Mouse (Mus musculus): Measurements from ENCODE around the gene Gm10799. TPM values are rescaled to one million over a fixed set of nuclear protein-coding genes. Genes with fewer than 3 reads are reported as not detected.
"Not testable (repeated sequence)": the region's sequence is repeated elsewhere in the genome, so short reads cannot be mapped to it uniquely, and the experiment has no call there.

Gm10799 gene
- not detected for total RNA-seq (2021)
- long read RNA-seq, experiment 1 = 0 reads
- long read RNA-seq, experiment 2 = 0 reads

DNA sequence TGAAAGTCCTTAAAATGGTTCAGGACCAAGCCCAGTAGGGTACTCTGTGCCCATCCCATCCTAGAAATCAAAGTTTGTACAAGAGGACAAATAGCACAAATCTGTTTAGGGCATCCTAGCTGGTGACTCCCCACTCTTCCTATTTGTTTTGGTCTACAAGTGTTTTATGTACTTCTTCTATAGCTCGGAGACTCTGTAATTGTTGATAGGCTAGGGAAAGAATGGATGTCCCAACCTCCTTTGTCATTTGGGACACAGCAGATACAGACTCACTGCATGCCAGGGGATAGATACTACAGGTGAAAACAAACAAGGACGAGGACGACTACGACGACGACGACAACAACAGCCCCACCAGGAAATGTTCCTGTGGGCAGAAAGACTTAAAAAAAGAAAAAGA, at the start of gene Gm10799:
Gene Gm10799, minus strand, starts transcription at position 101 of the 400 bp plus-strand sequence.
- not testable (repeated sequence) for DNase-seq (ENCODE audit: low spot score)

DNA sequence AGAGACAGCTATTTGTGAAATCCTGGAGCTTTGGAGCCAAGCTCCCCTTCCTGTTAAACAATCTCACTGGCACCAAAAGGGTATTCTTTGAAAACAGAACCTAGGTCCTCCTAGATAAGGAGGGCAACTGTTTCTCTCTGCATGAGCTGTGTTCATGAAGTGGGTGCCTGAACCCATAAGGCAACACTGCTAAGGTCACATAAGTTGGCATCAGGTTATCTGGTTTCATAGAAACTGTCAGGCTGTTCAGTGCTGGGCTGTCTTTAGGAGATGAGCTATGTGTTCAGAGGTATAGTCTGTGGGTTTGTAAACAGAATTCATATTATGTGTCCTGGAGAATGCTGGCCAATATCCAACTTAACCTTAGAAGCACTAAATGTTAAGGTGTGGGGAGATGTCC, 48.8 kb upstream of the Gm10799 start:
- DNase-seq (ENCODE audit: low spot score) = not testable (repeated sequence)

DNA sequence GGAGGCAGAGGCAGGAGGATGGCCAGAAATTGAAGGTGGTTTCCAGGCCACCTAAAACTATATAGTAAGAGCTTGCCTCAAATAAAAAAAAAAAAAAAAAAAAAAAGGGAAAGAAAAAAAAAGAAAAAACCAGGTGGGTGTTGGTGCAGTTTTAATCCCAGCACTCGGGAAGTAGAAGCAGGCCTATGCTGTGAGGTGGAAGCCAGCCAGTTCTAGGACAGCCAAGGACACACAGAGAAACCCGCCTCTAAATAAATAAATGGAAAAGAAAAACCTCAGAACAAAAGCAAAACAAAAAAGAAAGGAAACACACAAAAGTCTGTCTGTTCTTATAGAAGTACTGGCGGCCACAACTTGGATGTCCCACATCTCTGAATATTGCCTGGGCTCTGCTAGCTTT, 46.5 kb upstream of the Gm10799 start:
- DNase-seq (ENCODE audit: low spot score) = no peak

DNA sequence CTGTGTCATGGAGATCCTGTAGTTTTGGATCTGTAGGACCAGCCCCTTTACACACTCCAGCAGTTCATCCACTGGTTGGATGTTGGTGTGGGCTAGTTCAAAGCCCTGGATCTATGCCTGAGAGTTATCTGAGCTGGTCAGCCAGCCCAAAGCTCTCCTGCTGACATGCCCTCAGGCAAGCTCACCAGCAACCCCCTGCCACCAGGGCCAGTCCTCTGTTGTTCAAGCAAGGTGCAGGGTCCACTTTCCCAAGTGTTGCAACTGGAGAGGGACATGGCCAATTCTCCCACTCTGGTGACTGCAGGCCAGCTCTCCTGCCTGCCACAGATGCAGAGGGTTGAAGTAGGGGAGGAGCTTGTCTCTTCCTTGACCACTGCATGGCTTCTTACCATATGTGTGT, 45.2 kb upstream of the Gm10799 start:
- DNase-seq (ENCODE audit: low spot score) = not testable (repeated sequence)

DNA sequence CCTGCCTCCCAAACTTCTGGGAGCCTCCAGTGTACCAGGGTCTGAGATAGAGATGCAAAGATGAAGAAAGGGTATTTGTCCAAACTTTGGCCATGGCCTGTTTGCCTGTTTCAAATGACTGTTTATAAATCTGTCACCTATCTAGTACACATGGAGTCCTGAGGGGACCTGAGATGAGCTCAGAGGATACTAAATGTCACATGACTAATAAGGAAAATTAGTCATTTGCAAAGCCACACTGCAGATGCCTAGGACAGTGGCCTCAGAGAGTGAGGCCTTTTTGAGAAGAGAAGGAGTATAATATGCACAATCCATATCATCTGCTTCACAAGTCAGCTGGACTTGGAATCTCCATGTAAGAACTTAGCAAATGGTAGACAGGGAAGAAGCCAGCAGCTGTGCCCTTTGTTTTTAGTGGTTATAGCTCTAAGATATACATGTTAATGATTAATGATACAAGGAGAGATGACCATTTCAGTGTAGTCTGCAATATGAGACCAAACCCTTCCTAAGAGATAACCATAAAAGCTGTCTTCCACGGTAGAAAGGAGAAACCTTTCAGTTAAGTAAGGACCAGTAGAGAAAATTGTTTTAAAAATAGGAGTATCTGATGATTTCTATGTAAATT, 42.9 kb upstream of the Gm10799 start:
- not testable (repeated sequence) for DNase-seq (ENCODE audit: low spot score)

DNA sequence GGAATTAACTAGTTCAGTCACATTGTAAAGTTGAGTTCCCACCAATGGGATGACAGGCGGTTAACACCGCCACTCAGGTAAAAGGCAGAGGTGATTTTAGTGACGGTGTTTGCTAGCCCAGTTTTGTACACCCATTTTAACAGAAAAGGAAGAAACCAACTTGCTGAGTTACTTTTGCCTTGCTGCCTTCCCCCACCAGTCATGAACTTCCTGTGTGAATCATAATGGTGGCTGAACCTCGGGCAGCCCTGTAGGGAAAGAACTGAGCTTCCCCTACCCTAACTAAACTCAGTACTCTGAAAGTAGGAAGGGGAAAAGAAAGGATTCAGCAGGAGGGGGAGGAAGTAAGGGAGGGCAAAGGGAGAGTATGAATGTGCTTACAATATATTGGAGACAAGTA, 41.7 kb upstream of the Gm10799 start:
- DNase-seq (ENCODE audit: low spot score) = no peak

DNA sequence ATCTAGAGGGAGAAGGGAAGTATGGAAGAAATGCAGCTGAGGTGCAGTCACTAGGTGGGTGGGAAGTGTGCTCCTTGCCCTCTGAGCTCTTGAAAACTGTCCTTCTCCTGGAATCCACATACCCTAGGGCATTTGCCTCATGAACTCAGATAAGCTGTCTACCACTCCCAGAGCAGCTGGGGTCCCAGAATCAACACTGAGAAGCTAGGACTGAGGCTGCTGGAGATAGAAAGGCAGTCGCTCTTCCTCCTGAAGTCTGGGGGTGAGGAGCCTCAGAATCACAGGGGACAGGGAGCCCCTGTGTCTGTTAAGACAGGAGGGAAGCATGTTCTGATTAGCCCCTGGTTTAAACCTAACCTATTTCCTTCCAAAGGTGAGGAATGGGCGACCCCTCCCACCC, 41.2 kb upstream of the Gm10799 start:
- no peak for DNase-seq (ENCODE audit: low spot score)

DNA sequence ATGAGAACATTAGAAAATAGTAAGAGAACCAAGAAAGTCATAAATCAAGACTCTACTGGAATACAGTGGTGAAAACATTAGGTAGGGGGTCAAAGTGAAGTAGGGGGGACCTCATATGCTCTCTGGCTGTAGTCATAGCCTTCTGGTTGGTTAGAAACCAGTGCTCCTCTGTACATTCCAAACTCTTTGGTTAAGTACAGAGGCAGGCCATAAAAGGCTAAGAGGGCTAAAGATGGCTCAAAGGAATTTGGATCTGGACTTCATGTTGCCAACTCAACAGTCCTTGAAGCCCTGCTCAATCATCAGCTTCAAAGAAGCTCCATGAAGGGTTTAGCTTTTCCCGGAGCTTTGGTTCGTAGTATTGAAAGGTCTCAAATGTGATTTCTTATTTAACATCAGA, 40.7 kb upstream of the Gm10799 start:
- DNase-seq (ENCODE audit: low spot score) = not testable (repeated sequence)

DNA sequence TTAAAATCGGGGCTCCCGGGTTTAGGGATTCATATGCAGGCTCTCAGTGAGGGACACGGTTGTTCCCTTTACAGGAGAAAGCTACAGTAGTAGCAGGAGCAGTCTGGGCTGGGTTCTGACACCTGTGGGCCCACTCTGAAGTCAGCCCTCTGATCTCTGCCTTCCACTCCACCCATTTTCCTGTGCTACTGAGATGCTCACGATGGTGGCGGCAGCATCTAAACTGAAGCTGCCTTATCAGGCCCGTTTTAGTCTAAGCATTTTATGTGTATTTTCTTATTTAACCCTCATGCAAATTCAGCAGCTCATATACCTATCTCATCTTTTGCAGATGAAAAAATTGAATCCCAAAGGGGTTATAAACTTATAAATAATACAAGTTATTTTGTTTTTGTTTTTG, 36.5 kb upstream of the Gm10799 start:
- no peak for DNase-seq (ENCODE audit: low spot score)

DNA sequence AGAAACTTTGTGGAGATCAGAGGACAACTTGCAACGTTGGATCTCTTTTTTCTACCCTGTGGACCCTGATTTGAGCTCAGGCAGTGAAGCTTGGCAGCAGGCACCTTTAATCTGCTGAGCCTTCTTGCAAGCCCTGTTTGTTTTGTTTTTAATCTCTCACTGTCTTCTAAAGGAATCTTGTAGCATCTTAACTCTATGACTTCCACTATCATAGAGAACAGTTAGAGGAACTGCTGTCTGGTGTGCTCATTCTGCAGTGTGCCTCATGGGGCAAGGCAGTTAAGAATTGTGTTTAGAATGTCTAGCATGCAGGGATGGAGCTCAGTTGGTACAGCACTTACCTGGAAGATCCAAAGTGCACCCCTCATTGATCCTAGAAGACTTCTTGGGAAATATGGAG, 31.6 kb upstream of the Gm10799 start:
- DNase-seq (ENCODE audit: low spot score) = no peak

DNA sequence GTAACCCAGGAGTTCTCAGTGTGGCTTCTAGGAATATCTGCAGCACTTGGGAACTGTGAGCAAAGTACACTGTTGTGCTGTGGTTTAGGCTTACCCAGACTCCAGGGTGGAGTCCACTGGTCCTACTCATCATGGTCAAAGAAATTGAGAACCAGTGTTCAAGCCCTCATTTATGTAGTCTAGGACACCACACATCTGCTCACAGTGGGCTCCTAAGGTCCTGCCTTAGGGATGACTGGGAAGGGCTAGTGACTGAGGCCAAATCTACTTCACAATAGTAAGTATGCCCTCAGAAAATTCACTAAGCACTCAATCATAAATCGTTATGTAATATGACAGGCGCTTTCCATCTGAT, 30.9 kb upstream of the Gm10799 start:
- DNase-seq (ENCODE audit: low spot score) = no peak

DNA sequence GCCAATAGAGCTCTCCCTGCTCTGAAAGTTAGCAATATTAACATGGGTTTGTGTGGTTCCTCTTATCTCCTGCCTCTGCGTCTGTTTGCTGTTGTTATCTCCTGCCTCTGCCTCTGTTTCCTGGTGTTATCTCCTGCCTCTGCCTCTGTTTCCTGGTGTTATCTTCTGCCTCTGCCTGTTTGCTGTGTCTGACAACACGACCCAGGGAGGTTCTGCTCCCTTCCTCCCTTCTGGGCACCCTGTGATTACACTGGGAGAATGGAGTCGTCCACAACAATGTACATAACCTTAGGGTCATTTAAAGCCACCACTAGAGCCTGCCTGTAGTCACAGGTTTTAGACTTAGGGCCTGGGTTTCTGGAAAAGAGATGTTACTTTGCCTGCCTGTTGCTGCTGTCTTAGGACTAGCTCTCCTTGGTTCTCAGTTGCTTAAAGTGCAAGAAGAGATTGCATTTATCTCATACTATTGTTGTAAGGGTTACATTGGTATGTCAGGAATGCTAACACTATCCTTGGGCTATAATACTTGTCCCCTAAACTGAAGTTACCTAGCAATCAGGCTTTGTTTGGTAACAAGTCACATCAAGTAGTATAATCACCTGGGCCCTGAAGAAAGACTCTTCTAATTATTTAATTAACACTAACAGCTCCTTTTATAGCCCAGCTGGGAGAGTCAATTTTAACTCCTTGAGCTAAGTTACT, 30.3 kb upstream of the Gm10799 start:
- DNase-seq (ENCODE audit: low spot score) = no peak

DNA sequence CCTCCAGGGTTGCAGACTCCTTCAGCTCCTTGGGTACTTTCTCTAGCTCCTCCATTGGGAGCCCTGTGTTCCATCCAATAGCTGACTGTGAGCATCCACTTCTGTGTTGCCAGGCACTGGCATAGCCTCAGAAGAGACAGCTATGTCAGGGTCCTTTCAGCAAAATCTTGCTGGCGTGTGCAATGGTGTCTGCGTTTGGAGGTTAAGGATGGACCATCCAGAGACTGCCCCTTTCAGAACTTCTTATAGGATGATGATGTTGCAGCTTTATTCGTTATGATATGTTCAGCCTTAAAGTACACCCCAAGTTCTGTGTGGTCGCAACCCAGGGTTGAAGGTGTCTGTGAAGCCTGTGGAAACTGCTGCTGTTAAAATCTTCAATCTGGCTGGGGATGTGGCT, 29.0 kb upstream of the Gm10799 start:
- DNase-seq (ENCODE audit: low spot score) = not testable (repeated sequence)

DNA sequence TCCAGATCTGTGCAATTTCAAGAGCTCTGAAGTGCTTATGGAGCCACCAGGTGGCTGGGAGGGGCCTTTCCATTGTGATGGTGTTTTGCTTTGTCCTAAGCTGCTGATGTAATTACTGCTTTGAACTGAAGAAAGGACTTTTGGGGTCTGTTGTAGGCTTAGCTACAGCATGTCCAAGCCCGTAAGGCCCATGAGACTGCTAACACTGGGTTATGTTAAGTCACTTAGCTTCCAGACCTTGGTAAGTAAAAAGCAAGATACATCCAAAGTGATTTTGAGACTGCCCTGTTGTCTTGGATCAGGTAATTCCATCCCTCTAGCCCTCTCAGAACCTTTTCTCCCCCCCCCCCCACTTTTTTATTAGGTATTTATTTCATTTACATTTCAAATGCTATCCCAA, 28.4 kb upstream of the Gm10799 start:
- not testable (repeated sequence) for DNase-seq (ENCODE audit: low spot score)

DNA sequence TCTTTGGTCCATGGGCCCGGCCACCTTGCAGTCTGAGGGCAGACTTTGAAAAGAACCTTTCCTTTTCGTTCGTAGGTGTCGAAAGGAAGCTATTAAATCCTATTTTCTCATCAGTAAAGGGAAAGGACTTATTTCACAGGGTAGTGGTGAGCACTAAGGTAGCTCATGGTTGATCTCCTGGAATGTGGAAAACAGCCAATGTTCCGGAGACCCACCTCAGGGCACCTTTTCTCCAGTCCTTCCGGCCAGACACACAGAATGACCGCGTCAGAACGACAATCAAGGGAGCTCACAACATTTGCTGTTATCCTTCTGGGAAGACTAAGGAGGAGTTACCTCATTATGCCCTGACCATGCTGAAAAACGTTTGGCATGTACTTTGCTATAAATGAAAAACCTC, 27.9 kb upstream of the Gm10799 start:
- DNase-seq (ENCODE audit: low spot score) = no peak

DNA sequence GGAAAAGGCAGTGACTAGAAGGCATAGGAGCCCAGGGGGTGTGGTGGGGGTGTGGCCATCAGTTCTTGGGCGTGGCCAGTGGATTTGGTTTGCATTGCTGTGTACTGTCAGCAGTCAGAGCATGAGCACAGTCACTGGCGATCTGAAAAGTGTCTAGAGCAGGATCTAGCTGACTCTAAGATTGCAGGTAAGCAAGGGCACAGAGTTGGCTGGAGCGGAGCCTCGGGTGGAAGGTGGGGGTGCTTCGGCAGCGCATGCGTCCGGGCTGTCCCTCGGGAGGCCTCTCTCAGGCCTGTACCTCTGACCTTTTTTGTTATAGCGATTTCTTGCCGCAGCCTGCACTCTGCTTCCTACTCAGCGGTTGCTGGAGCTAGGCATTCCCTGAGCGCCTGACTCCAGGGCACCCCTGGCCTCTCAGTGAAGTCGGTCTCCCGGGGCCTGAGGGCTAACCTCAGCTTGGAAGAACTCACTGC, 27.4 kb upstream of the Gm10799 start, which contains the start of gene Cd59a:
Gene Cd59a, plus strand, starts transcription at position 61 of the 473 bp plus-strand sequence.
- peak; percentile 81 for DNase-seq (ENCODE audit: low spot score)

DNA sequence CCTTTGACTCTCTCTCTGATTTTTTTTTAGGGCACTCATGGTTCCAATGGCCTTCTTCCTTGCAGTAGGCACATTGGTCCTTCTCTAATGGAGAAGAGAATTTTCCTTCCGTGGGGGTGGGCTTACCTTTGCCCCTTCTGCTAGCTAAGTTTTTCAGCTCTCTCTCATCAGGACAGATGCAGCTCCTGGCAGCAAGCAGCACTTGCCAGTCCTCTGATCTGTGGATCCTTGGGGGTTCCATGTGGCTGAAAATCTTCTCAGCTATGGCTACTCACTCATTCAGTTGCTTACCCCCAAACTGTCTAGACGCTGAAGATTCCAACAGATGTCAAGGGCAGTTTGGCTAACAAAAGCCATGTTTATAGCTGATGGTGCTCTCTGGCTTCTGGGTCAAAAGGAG, 25.0 kb upstream of the Gm10799 start:
- no peak for DNase-seq (ENCODE audit: low spot score)

DNA sequence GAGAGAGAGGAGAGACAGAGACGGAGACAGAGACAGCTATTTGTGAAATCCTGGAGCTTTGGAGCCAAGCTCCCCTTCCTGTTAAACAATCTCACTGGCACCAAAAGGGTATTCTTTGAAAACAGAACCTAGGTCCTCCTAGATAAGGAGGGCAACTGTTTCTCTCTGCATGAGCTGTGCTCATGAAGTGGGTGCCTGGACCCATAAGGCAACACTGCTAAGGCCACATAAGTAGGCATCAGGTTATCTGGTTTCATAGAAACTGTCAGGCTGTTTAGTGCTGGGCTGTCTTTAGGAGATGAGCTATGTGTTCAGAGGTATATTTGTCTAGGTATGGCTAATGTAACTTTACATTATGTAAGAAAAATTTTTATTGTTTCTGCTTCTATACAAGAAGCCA, 19.2 kb upstream of the Gm10799 start:
- not testable (repeated sequence) for DNase-seq (ENCODE audit: low spot score)

DNA sequence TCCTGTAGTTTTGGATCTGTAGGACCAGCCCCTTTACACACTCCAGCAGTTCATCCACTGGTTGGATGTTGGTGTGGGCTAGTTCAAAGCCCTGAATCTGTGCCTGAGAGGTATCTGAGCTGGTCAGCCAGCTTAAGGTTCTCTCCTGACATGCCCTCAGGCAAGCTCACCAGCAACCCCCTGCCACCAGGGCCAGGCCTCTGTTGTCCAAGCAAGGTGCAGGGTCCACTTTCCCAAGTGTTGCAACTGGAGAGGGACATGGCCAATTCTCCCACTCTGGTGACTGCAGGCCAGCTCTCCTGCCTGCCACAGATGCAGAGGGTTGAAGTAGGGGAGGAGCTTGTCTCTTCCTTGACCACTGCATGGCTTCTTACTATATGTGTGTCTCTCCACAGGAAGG, 15.7 kb upstream of the Gm10799 start:
- not testable (repeated sequence) for DNase-seq (ENCODE audit: low spot score)

DNA sequence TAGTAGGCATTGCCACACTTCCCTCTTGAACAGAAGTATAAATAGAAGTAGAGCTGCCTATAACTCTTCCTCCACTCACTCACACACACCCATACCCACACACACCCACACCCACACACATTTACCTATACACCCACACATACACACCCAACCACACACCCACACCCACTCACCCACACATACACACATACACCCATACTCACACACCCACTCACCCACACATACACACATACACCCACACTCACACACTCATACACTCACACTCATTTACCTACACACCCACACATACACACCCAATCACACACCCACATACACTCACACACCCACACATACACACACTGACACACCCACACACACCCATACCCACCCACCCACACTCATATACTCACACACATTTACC, 14.1 kb upstream of the Gm10799 start:
- no peak for DNase-seq (ENCODE audit: low spot score)

DNA sequence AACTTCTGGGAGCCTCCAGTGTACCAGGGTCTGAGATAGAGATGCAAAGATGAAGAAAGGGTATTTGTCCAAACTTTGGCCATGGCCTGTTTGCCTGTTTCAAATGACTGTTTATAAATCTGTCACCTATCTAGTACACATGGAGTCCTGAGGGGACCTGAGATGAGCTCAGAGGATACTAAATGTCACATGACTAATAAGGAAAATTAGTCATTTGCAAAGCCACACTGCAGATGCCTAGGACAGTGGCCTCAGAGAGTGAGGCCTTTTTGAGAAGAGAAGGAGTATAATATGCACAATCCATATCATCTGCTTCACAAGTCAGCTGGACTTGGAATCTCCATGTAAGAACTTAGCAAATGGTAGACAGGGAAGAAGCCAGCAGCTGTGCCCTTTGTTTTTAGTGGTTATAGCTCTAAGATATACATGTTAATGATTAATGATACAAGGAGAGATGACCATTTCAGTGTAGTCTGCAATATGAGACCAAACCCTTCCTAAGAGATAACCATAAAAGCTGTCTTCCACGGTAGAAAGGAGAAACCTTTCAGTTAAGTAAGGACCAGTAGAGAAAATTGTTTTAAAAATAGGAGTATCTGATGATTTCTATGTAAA, 13.2 kb upstream of the Gm10799 start:
- DNase-seq (ENCODE audit: low spot score) = not testable (repeated sequence)

DNA sequence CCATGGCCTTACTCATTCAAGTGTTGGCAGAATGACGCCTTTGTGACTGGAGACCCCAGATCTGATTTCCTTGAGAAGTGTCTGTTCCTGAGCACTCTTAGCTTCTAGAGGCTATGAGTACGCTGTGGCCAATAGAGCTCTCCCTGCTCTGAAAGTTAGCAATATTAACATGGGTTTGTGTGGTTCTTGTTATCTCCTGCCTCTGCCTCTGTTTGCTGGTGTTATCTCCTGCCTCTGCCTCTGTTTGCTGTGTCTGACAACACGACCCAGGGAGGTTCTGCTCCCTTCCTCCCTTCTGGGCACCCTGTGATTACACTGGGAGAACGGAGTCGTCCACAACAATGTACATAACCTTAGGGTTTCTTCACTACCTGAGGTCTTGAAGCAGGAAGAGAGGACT, 9.9 kb upstream of the Gm10799 start:
- DNase-seq (ENCODE audit: low spot score) = not testable (repeated sequence)

All from gastrocnemius, adult 18-20 months (tissue).